Comparison of ENCODE assay signal across 12 mouse cellular contexts in the genomic region with DNA sequence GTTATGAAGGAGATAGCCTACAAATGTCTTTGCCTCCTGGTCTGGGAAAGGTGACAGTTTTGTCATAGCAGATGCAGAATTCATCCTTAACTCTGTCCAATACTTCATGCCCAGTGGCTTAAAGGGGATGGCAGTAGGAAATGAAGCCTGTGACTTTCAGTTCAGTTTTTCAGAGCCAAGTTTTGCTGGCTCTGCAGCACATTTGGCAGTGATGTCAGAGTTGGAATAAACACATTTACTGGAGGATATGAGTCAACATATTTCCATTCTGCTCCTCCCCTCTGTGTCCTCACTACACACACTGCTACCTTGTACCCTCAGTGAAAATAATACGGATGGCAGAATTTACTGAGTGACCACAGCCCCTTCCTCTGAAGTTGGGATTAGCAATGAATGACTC. TPM values are rescaled to one million over a fixed set of nuclear protein-coding genes. Genes with fewer than 3 reads are reported as not detected.
DNase-seq lines count a peak whose midpoint lies in the region.
"Had no signal": no experiment of that assay in that cellular context is flagged by ENCODE, and none has a peak within 500 bp of the region (broad histone marks: within the 10 kb centered on the region; RNA-seq: fewer than 3 reads in every experiment).

No protein-coding gene starts in this region.

- peak; percentile 4 for DNase-seq in adrenal gland, postnatal 14 days
- DNase-seq in adrenal gland, postnatal 25 days, result no peak
- DNase-seq in heart, adult 9 months (ENCODE audit: low spot score in 2 of 2), result peak; percentile 6 to 12
- DNase-seq in heart, postnatal 14 days, result no peak
- DNase-seq in NIH3T3 (ENCODE audit: low read depth), result peak; percentile 23
- DNase-seq in cerebellum, adult 9-11 months, result peak; percentile 89
- DNase-seq in layer of hippocampus, adult 11-12 months (ENCODE audit: low spot score), result no peak
- DNase-seq in adrenal gland, postnatal 36 days, result no peak
- DNase-seq: gastrocnemius, postnatal 36 days; kidney, adult 8-10 months; kidney, postnatal 36 days; thymus, postnatal 36 days had no signal

- intact Hi-C loops in heart, postnatal 14 days (cut with DNase I), result no loop called here

RNA-seq across cellular contexts. Expression of a gene that starts 11.6 kb away (rescaled TPM):
- total RNA-seq in adrenal gland, postnatal 14 days (2021), result 0.37 and 0.60 TPM in 2 replicates
- 0.49 and 1.5 TPM in 2 replicates for total RNA-seq in adrenal gland, postnatal 25 days (2021)
- not detected for total RNA-seq in heart, postnatal 14 days (2021)
- total RNA-seq in adrenal gland, postnatal 36 days (2021), result under 1 TPM; 0.07 to 0.10 TPM
- total RNA-seq: gastrocnemius, postnatal 36 days had no signal

Comparison
In these comparisons a context has a peak if more than half of its experiments do, and no peak if none do; other contexts are left out.
1. DNase-seq: peak in adrenal gland, postnatal 14 days (single experiment), heart, adult 9 months (2 of 2), NIH3T3 (single experiment) and cerebellum, adult 9-11 months (single experiment); none in adrenal gland, postnatal 25 days (single experiment), heart, postnatal 14 days (0 of 2), layer of hippocampus, adult 11-12 months (single experiment) and adrenal gland, postnatal 36 days (0 of 2).